Mouse (Mus musculus): Measurements from ENCODE around the gene Ctrc.

DNA sequence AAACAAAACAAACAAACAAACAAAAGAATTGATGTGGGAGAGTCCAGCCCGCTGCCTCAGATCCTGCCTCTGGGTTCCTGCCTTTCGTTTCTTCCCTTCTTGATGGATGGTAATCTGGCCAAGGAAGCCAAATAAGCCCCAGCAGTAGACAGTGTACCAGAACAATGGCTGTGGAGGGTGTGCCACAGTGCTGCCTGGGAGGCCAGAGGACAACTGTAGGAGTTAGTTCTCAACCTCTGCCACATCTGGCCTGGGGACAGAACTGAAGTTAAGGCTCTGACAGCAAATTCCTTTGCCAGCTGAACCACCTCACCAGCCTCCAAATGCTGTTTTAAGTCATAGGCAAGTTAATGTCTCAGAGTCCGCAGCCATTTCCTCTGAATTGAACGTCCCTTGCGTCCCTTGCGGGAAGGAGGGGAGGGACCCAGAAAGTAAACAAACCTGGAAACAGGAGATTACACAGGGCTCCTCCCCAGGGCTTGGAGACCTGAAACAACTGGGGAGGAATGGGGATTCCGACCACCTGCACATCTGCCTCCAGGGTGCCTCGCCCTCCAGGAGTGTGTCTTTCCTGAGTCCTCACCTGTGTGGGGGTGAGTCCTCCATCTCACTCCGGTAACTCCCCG, 35.2 kb upstream of the Ctrc start:
- no peak for TF ChIP-seq CTCF (IDR thresholded peaks at IDR 0.05; ENCODE audit: low read depth, low read length)
- TF ChIP-seq TAL1 (conservative IDR thresholded peaks at IDR 0.05; ENCODE audit: low read depth, low read length) = no peak
- TF ChIP-seq GATA1 (IDR thresholded peaks at IDR 0.05; ENCODE audit: borderline replicate concordance, low read length) = no peak
- no peak for TF ChIP-seq POLR2AphosphoS5 (IDR thresholded peaks at IDR 0.05; ENCODE audit: insufficient replicate concordance, low read depth, low read length)
- no peak for TF ChIP-seq GATA2 (IDR thresholded peaks at IDR 0.05; ENCODE audit: borderline replicate concordance, low read depth, low read length)
